Mouse (Mus musculus): ENCODE measurements at regions not wholly inside any gene's neighbourhood (a gene's known extent, or its start where the extent isn't known, plus 50 kb on each side); places are given as distances from the start of the nearest gene placed in this dataset.

GRCm38 (mm10) chr8:90125426-90125825, 222.7 kb downstream of the Tox3 start:
- Histone ChIP-seq H3K9ac (ENCODE audit: low read depth, low read length) (no peak overlapping the region), H3K36me3 (ENCODE audit: control insufficient read depth, insufficient read depth) (no peaks in the 10 kb centered on the region), H3K4me2 (ENCODE audit: low read depth, low read length) (no peak overlapping the region), H3K9me3 (replicated peaks; ENCODE audit: control insufficient read depth, low read length) (no peaks in the 10 kb centered on the region), H3K4me3 (ENCODE audit: low read depth, low read length) (no peak overlapping the region), H3K27me3 (ENCODE audit: control insufficient read depth, insufficient read depth, low read depth, low read length) (no peaks in the 10 kb centered on the region), H3K4me1 (ENCODE audit: control insufficient read depth, low read depth, low read length) (no peaks in the 10 kb centered on the region), H3K27ac (ENCODE audit: low read length) (no peak overlapping the region)
- ATAC-seq (ENCODE audit: low read depth) = no peak
- WGBS (ENCODE audit: insufficient replicate concordance) = 71% methylated on average over 1 of the region's 1 CpGs

GRCm38 (mm10) chr8:90123101-90123500, 225.0 kb downstream of the Tox3 start:
- no peak for ATAC-seq (ENCODE audit: low read depth)

GRCm38 (mm10) chr8:90121935-90122334, 226.2 kb downstream of the Tox3 start:
- no peak overlapping the region for H3K27ac ChIP-seq (ENCODE audit: low read length)
- 50% methylated on average over 3 of the region's 3 CpGs for WGBS (ENCODE audit: insufficient replicate concordance)
- no peaks in the 10 kb centered on the region for H3K9me3 ChIP-seq (replicated peaks; ENCODE audit: control insufficient read depth, low read length)
- H3K9ac ChIP-seq (ENCODE audit: low read depth, low read length) = no peak overlapping the region
- H3K36me3 ChIP-seq (ENCODE audit: control insufficient read depth, insufficient read depth) = no peaks in the 10 kb centered on the region
- H3K4me3 ChIP-seq (ENCODE audit: low read depth, low read length) = no peak overlapping the region
- no peak for ATAC-seq (ENCODE audit: low read depth)
- no peak overlapping the region for H3K4me2 ChIP-seq (ENCODE audit: low read depth, low read length)
- no peaks in the 10 kb centered on the region for H3K4me1 ChIP-seq (ENCODE audit: control insufficient read depth, low read depth, low read length)
- no peaks in the 10 kb centered on the region for H3K27me3 ChIP-seq (ENCODE audit: control insufficient read depth, insufficient read depth, low read depth, low read length)

More at GRCm38 (mm10) chr8:90123101-90123500, 225.0 kb downstream of the Tox3 start:
- H3K4me2 ChIP-seq (ENCODE audit: low read depth, low read length) = no peak overlapping the region
- no peaks in the 10 kb centered on the region for H3K4me1 ChIP-seq (ENCODE audit: control insufficient read depth, low read depth, low read length)
- H3K4me3 ChIP-seq (ENCODE audit: low read depth, low read length) = no peak overlapping the region
- no peak overlapping the region for H3K27ac ChIP-seq (ENCODE audit: low read length)
- H3K36me3 ChIP-seq (ENCODE audit: control insufficient read depth, insufficient read depth) = no peaks in the 10 kb centered on the region
- H3K9me3 ChIP-seq (replicated peaks; ENCODE audit: control insufficient read depth, low read length) = no peaks in the 10 kb centered on the region
- H3K27me3 ChIP-seq (ENCODE audit: control insufficient read depth, insufficient read depth, low read depth, low read length) = no peaks in the 10 kb centered on the region
- H3K9ac ChIP-seq (ENCODE audit: low read depth, low read length) = no peak overlapping the region

DNA sequence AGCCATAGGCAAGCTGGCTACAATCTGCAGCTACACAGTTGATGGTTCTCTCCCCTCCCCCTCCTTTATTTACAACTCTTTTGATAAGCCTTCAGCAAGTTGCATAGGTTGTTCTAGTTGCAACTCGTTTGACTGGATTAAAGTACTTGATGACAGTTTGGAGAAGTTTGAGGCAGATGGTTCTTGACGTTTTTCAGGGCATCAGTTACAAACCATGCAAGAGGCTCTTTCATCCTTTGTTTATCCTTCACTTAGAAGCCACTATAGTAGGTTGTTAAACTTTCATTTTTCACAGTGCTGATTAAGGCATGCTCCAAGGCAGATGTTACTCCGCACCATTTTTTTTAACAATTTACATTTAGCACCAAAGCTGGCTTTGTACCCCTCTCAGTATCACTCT, 227.1 kb downstream of the Tox3 start:
- no peak overlapping the region for H3K9ac ChIP-seq (ENCODE audit: low read depth, low read length)
- no peak overlapping the region for H3K27ac ChIP-seq (ENCODE audit: low read length)
- no peak overlapping the region for H3K4me3 ChIP-seq (ENCODE audit: low read depth, low read length)
- H3K36me3 ChIP-seq (ENCODE audit: control insufficient read depth, insufficient read depth) = no peaks in the 10 kb centered on the region
- no peaks in the 10 kb centered on the region for H3K4me1 ChIP-seq (ENCODE audit: control insufficient read depth, low read depth, low read length)
- H3K9me3 ChIP-seq (replicated peaks; ENCODE audit: control insufficient read depth, low read length) = no peaks in the 10 kb centered on the region
- H3K27me3 ChIP-seq (ENCODE audit: control insufficient read depth, insufficient read depth, low read depth, low read length) = no peaks in the 10 kb centered on the region
- WGBS (ENCODE audit: insufficient replicate concordance) = 17% methylated on average over 3 of the region's 3 CpGs
- H3K4me2 ChIP-seq (ENCODE audit: low read depth, low read length) = no peak overlapping the region
- ATAC-seq (ENCODE audit: low read depth) = no peak

DNA sequence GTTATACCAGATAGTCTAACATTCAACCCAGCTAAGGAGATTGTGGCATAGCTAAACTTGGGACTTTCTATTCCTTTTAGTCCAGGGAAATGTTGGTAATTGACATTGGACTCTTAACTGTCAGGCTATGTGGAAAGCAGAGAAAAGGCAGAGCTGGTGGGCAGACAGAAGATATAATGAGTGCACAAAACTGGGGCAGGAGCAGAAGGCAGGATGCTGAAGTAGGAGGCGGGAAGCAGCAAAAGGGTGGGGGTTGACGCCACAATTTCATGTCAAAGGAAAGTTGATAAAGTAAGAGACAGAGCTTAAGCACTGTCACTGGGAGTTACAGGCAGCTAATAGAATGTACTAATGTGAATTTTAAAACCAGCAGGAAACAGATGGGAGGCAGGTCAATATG, 232.7 kb downstream of the Tox3 start:
- Histone ChIP-seq H3K36me3 (ENCODE audit: control insufficient read depth, insufficient read depth) (no peaks in the 10 kb centered on the region), H3K4me3 (ENCODE audit: low read depth, low read length) (no peak overlapping the region), H3K27me3 (ENCODE audit: control insufficient read depth, insufficient read depth, low read depth, low read length) (no peaks in the 10 kb centered on the region), H3K9me3 (replicated peaks; ENCODE audit: control insufficient read depth, low read length) (no peaks in the 10 kb centered on the region), H3K27ac (ENCODE audit: low read length) (no peak overlapping the region), H3K4me2 (ENCODE audit: low read depth, low read length) (no peak overlapping the region), H3K4me1 (ENCODE audit: control insufficient read depth, low read depth, low read length) (no peaks in the 10 kb centered on the region), H3K9ac (ENCODE audit: low read depth, low read length) (no peak overlapping the region)
- no peak for ATAC-seq (ENCODE audit: low read depth)
- 74% methylated on average over 2 of the region's 2 CpGs for WGBS (ENCODE audit: insufficient replicate concordance)

DNA sequence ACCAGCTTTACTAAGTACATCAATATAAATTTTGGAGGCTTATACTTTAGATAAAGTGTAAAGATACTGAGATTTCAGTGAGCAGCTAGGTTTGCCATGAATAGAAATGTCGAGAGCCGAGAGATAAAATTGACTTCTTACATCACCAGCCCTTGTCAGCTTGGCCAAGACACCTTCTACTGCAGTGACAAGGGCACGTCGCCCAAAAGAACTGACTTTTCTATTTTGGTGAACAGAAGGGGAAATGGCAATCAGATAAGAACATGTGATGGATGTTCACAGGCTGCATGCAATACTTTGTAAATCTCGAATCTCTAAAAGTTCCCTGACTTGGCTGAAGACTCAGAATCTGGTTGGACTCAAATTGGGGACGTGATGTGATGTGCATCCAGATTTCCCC, 247.6 kb downstream of the Tox3 start:
- Histone ChIP-seq H3K4me3 (ENCODE audit: low read depth, low read length) (no peak overlapping the region), H3K36me3 (ENCODE audit: control insufficient read depth, insufficient read depth) (no peaks in the 10 kb centered on the region), H3K9ac (ENCODE audit: low read depth, low read length) (no peak overlapping the region), H3K4me1 (ENCODE audit: control insufficient read depth, low read depth, low read length) (no peaks in the 10 kb centered on the region), H3K27me3 (ENCODE audit: control insufficient read depth, insufficient read depth, low read depth, low read length) (no peaks in the 10 kb centered on the region), H3K27ac (ENCODE audit: low read length) (no peak overlapping the region), H3K4me2 (ENCODE audit: low read depth, low read length) (no peak overlapping the region), H3K9me3 (replicated peaks; ENCODE audit: control insufficient read depth, low read length) (no peaks in the 10 kb centered on the region)
- WGBS (ENCODE audit: insufficient replicate concordance) = 34% methylated on average over 6 of the region's 6 CpGs
- ATAC-seq (ENCODE audit: low read depth) = no peak

DNA sequence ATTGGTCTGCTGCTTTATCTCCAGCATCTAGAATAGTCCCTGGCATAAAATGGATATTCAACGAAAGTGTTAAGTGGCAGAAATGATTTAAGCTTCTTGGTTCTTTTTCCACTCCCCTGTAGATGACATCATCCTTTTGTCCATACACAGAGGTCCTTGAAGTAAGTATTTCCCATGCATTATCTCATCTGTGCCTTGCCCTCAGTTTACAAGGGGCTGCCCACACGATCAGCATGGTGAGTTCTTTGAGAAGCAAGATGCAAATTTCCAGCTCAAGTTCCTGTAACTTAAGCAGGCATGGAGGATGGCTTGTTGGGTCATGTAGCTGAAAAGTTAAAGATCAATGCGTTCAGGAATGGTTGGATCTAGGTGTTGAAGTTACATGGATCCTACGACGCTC, 265.5 kb downstream of the Tox3 start:
- 50% methylated on average over 5 of the region's 5 CpGs for WGBS (ENCODE audit: insufficient replicate concordance)
- Histone ChIP-seq H3K36me3 (ENCODE audit: control insufficient read depth, insufficient read depth) (no peaks in the 10 kb centered on the region), H3K4me3 (ENCODE audit: low read depth, low read length) (no peak overlapping the region), H3K4me2 (ENCODE audit: low read depth, low read length) (no peak overlapping the region), H3K27me3 (ENCODE audit: control insufficient read depth, insufficient read depth, low read depth, low read length) (no peaks in the 10 kb centered on the region), H3K9ac (ENCODE audit: low read depth, low read length) (no peak overlapping the region), H3K9me3 (replicated peaks; ENCODE audit: control insufficient read depth, low read length) (no peaks in the 10 kb centered on the region), H3K4me1 (ENCODE audit: control insufficient read depth, low read depth, low read length) (no peaks in the 10 kb centered on the region), H3K27ac (ENCODE audit: low read length) (no peak overlapping the region)
- no peak for ATAC-seq (ENCODE audit: low read depth)

DNA sequence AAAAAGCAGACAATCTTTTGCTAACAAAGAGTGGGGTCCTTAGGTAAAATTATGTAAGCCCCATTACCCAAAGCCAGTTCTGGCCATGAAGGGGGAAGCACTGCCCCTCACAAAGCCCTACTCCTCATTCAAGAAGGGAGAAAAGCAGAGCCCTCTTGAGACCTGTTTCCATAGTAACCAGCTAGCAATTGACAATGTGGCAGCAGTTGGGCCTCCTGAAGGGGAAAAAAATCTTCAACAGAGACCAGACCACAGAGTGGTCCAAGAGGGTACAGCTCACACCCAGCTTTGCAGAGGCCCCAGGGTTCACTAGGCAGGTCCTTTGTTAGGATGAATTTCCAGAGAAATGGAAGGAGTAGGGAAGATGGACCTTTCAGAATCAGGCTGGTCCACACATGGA, 271.8 kb downstream of the Tox3 start:
- no peaks in the 10 kb centered on the region for H3K36me3 ChIP-seq (ENCODE audit: control insufficient read depth, insufficient read depth)
- no peak overlapping the region for H3K4me2 ChIP-seq (ENCODE audit: low read depth, low read length)
- H3K4me3 ChIP-seq (ENCODE audit: low read depth, low read length) = no peak overlapping the region
- H3K4me1 ChIP-seq (ENCODE audit: control insufficient read depth, low read depth, low read length) = no peaks in the 10 kb centered on the region
- H3K9me3 ChIP-seq (replicated peaks; ENCODE audit: control insufficient read depth, low read length) = no peaks in the 10 kb centered on the region; the same call in 1 of the 2 replicates
- no peak for ATAC-seq (ENCODE audit: low read depth)
- no peaks in the 10 kb centered on the region for H3K27me3 ChIP-seq (ENCODE audit: control insufficient read depth, insufficient read depth, low read depth, low read length)
- no peak overlapping the region for H3K9ac ChIP-seq (ENCODE audit: low read depth, low read length)
- no peak overlapping the region for H3K27ac ChIP-seq (ENCODE audit: low read length)

DNA sequence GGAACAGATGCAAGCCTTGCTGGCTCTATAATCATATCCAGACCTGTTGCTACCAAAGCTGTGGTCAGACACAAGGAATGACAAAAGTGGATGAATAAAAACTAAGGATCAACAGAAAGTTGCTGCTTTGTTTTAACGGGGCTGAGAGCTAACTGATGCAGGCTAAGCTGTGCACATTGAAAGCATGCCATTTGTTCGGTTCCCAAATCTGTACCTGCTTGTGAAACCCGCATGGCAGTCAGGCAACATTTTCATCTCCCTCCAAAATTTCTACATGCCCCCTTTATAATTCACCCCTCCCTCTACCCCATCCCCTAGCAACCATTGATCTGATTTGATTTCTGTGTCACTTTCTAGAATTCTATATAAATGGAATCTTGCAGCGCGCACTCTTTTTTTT, 272.3 kb downstream of the Tox3 start:
- WGBS (ENCODE audit: insufficient replicate concordance) = 70% methylated on average over 5 of the region's 5 CpGs
- no peak for ATAC-seq (ENCODE audit: low read depth)

DNA sequence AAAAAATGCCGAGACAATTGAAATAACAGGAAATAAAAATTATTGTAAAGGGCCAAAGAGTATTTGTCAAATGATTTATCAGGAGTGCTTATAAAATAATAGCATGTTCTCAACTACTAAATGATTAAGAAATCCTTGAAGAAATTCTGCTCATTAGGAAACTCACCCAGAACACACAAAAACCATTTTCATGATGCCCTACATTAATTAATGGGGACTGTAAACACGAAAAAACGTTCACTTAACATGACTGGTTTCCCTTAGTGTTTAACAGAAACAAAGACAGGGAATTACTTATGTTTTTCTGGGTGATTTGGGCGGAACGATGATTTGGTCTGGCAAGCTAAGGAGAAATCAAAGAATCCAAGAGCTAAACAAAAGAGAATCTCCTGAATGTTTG, 278.1 kb downstream of the Tox3 start:
- Histone ChIP-seq H3K9ac (ENCODE audit: low read depth, low read length) (no peak overlapping the region), H3K27me3 (ENCODE audit: control insufficient read depth, insufficient read depth, low read depth, low read length) (no peaks in the 10 kb centered on the region), H3K27ac (ENCODE audit: low read length) (no peak overlapping the region), H3K4me3 (ENCODE audit: low read depth, low read length) (no peak overlapping the region), H3K36me3 (ENCODE audit: control insufficient read depth, insufficient read depth) (no peaks in the 10 kb centered on the region), H3K9me3 (replicated peaks; ENCODE audit: control insufficient read depth, low read length) (no peaks in the 10 kb centered on the region; the same call in 1 of the 2 replicates), H3K4me2 (ENCODE audit: low read depth, low read length) (no peak overlapping the region), H3K4me1 (ENCODE audit: control insufficient read depth, low read depth, low read length) (no peaks in the 10 kb centered on the region)
- WGBS (ENCODE audit: insufficient replicate concordance) = 55% methylated on average over 5 of the region's 5 CpGs
- ATAC-seq (ENCODE audit: low read depth) = no peak

More for the DNA sequence above, 272.3 kb downstream of the Tox3 start:
- no peaks in the 10 kb centered on the region for H3K27me3 ChIP-seq (ENCODE audit: control insufficient read depth, insufficient read depth, low read depth, low read length)
- H3K4me2 ChIP-seq (ENCODE audit: low read depth, low read length) = no peak overlapping the region
- H3K4me1 ChIP-seq (ENCODE audit: control insufficient read depth, low read depth, low read length) = no peaks in the 10 kb centered on the region
- H3K36me3 ChIP-seq (ENCODE audit: control insufficient read depth, insufficient read depth) = no peaks in the 10 kb centered on the region
- no peaks in the 10 kb centered on the region; the same call in 1 of the 2 replicates for H3K9me3 ChIP-seq (replicated peaks; ENCODE audit: control insufficient read depth, low read length)
- H3K4me3 ChIP-seq (ENCODE audit: low read depth, low read length) = no peak overlapping the region
- no peak overlapping the region for H3K9ac ChIP-seq (ENCODE audit: low read depth, low read length)
- H3K27ac ChIP-seq (ENCODE audit: low read length) = no peak overlapping the region
